Comparison of ENCODE assay signal across 21 mouse cellular contexts in the genomic region with DNA sequence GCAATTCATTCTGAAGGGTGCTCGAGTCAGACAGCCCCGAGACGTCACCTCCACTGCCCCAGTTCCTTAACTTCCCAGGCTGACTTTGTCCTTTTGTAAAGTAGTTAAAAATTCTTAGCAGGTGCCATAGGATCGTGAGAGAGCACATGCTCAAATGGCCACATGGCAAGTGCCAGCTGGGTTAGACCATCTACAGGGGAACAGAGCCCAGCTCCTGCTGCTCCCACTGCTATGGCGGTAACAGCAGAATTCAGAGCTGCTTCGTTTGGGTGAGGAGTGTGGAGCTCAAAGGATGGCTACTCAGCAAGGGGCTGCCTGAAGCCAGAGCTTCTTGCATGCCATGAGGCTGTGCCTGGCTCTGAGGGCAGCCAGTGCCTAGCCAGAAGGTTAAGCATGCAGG. TPM values are rescaled to one million over a fixed set of nuclear protein-coding genes. Genes with fewer than 3 reads are reported as not detected.
A peak's percentile ranks its signal among the peaks of the same experiment; 100 is the strongest.
DNase-seq lines count a peak whose midpoint lies in the region; ATAC-seq lines count a peak whose summit lies in the region.
"Had no signal": no experiment of that assay in that cellular context is flagged by ENCODE, and none has a peak within 500 bp of the region (broad histone marks: within the 10 kb centered on the region; RNA-seq: fewer than 3 reads in every experiment).

No protein-coding gene starts in this region.

- intact Hi-C loops in left cerebral cortex, postnatal 10 days (cut with DNase I) = no loop called here

- peak; percentile 36 to 41 for DNase-seq in cerebellum, adult 18-20 months
- no peak for DNase-seq in cerebellum, adult 9-10 months
- DNase-seq in cerebellum, postnatal 10 days = peak; percentile 38 to 45
- DNase-seq in cerebellum, postnatal 36 days = peak; percentile 25 to 32
- no peak for DNase-seq in left cerebral cortex, postnatal 10 days (ENCODE audit: extremely low spot score in 1 of 2, low spot score in 2 of 2)
- DNase-seq: adrenal gland, postnatal 10 days; adrenal gland, postnatal 36 days; B cell, adult 2 months; embryo, embryonic 11 days; gastrocnemius, postnatal 25 days; heart, adult 18-20 months; heart, postnatal 10 days; heart, postnatal 36 days; kidney, adult 18-20 months had no signal

- no peak for ATAC-seq in cerebellum, adult (ENCODE audit: insufficient number of reproducible peaks, low FRiP score, low TSS enrichment)
- ATAC-seq: forebrain, embryonic 15.5 days; hindbrain, embryonic 16.5 days; intestine, embryonic 15.5 days; Patski had no signal

RNA-seq across cellular contexts. Expression of a gene that starts 17.6 kb away (rescaled TPM):
- total RNA-seq in left cerebral cortex, postnatal 10 days (2021) = not detected
- total RNA-seq: adrenal gland, adult 18-20 months; adrenal gland, postnatal 10 days; adrenal gland, postnatal 36 days; gastrocnemius, adult 8-10 months; gastrocnemius, postnatal 25 days; heart, adult 18-20 months; heart, postnatal 10 days; heart, postnatal 36 days had no signal

RNA-seq across cellular contexts. Expression of a gene that starts 20.2 kb away (rescaled TPM):
- total RNA-seq in left cerebral cortex, postnatal 10 days (2021) = 10 to 100 TPM; 47.1 to 48.1 TPM

RNA-seq across cellular contexts. Expression of a gene that starts 20.4 kb away (rescaled TPM):
- total RNA-seq in left cerebral cortex, postnatal 10 days (2021) = not detected
- total RNA-seq: adrenal gland, adult 18-20 months; adrenal gland, postnatal 10 days; adrenal gland, postnatal 36 days; gastrocnemius, adult 8-10 months; gastrocnemius, postnatal 25 days; heart, adult 18-20 months; heart, postnatal 10 days; heart, postnatal 36 days had no signal

RNA-seq across cellular contexts. Expression of a gene that starts 44.8 kb away (rescaled TPM):
- total RNA-seq in left cerebral cortex, postnatal 10 days (2021) = 10 to 100 TPM; 44.0 to 47.8 TPM

RNA-seq across cellular contexts. Expression of a gene that starts 44.8 kb away (rescaled TPM):
- 1 to 10 TPM; 3.8 to 4.2 TPM for total RNA-seq in left cerebral cortex, postnatal 10 days (2021)

Comparison
In these comparisons a context has a peak if more than half of its experiments do, and no peak if none do; other contexts are left out.
1. DNase-seq: peak in cerebellum, adult 18-20 months (2 of 2), cerebellum, postnatal 10 days (2 of 2) and cerebellum, postnatal 36 days (2 of 2); none in cerebellum, adult 9-10 months (single experiment) and left cerebral cortex, postnatal 10 days (0 of 2).